Mouse (Mus musculus): ENCODE measurements around the gene Adcy6.

GRCm38 (mm10) chr15:98630540-98630939 lies 20.7 kb upstream of the Adcy6 start, which contains the start of gene Cacnb3:
- TF ChIP-seq CTCF (IDR thresholded peaks at IDR 0.05; ENCODE audit: low read depth), result no peak
- TF ChIP-seq EP300 (optimal IDR thresholded peaks at IDR 0.05), result no peak
